Mouse (Mus musculus): Measurements from ENCODE around the gene Map1s. TPM values are rescaled to one million over a fixed set of nuclear protein-coding genes. Genes with fewer than 3 reads are reported as not detected.
A peak's percentile ranks its signal among the peaks of the same experiment; 100 is the strongest.

Gene Map1s
- polyA plus RNA-seq, 1 experiment from 2014 or later: 14.4 TPM

DNA sequence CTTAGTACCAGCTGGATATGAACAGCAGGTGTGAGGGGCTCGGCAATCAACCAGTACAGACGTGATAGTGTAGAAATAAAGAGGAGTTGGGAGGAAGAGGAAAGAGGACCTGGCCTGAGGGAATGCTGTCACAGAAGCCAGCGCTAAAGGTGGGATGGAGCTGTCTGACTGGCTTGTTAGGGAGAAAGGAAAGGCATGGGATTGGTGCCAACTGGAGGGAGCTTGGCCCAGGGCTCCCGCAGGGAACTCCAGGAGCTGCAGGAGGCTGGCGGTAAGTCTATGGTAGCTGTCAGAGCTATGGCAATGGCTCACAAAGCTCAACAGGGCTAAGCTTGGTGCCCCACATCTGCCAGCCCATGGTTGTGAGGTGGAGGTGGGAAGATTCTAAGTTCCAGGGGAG is 3.5 kb upstream of the Map1s start:
- 50% methylated on average over 5 of the region's 5 CpGs for WGBS (ENCODE audit: insufficient replicate concordance)
- no peaks in the 10 kb centered on the region for H3K27me3 ChIP-seq (ENCODE audit: control insufficient read depth, insufficient read depth, low read depth, low read length)
- H3K4me3 ChIP-seq (ENCODE audit: low read depth, low read length): no peak overlapping the region
- no peak for ATAC-seq (ENCODE audit: low read depth)
- no peak overlapping the region for H3K9ac ChIP-seq (ENCODE audit: low read depth, low read length)
- peaks cover 24% of the 10 kb centered on the region for H3K4me1 ChIP-seq (ENCODE audit: control insufficient read depth, low read depth, low read length)
- H3K9me3 ChIP-seq (replicated peaks; ENCODE audit: control insufficient read depth, low read length): no peaks in the 10 kb centered on the region
- no peaks in the 10 kb centered on the region for H3K36me3 ChIP-seq (ENCODE audit: control insufficient read depth, insufficient read depth)
- no peak overlapping the region for H3K27ac ChIP-seq (ENCODE audit: low read length)
- no peak overlapping the region for H3K4me2 ChIP-seq (ENCODE audit: low read depth, low read length)

DNA sequence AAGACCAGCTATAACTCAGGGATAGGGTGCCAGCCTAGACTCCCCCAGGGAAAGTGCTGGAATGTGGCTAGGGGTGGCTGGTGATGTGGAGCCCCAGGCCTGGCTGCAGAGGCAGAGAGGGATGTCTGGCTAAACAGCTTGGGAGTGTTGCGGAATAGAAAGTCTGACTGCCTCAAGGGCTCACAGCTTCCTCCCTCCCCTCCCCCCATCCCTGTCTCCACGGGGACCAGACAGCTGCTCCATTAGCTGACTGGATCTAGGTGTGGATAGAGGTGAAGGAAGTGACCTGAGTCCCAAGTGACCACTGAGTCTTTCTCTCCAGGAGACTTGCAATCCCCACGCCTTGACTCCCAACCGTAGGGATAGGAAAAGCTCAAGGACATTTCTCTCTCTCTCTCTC is 2.6 kb upstream of the Map1s start:
- Histone ChIP-seq H3K4me1 (ENCODE audit: control insufficient read depth, low read depth, low read length) (peaks cover 24% of the 10 kb centered on the region), H3K9me3 (replicated peaks; ENCODE audit: control insufficient read depth, low read length) (no peaks in the 10 kb centered on the region), H3K9ac (ENCODE audit: low read depth, low read length) (no peak overlapping the region), H3K4me2 (ENCODE audit: low read depth, low read length) (no peak overlapping the region), H3K27me3 (ENCODE audit: control insufficient read depth, insufficient read depth, low read depth, low read length) (no peaks in the 10 kb centered on the region), H3K27ac (ENCODE audit: low read length) (no peak overlapping the region), H3K4me3 (ENCODE audit: low read depth, low read length) (no peak overlapping the region), H3K36me3 (ENCODE audit: control insufficient read depth, insufficient read depth) (no peaks in the 10 kb centered on the region)
- 60% methylated on average over 4 of the region's 4 CpGs for WGBS (ENCODE audit: insufficient replicate concordance)
- no peak for ATAC-seq (ENCODE audit: low read depth)

DNA sequence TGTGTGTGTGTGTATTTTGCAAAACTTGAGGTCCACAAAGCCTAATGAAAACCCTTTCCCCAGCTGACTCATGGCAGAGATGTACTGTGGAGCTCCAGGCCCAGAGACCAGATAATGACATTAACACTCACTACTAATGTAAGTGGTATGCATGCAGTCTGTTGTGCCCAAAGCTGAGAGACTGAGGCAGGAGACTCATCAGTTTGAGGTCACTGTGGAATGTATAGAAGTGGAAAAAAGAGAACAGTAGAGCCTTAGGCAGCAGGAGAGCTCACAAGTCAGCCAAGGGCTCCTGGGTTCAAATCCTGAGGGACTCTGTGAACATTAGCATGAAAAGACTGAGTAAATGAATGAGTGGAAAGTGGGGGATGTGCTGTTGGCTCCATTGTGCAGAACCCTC is 2.1 kb upstream of the Map1s start:
- Histone ChIP-seq H3K4me1 (ENCODE audit: control insufficient read depth, low read depth, low read length) (peaks cover 20% of the 10 kb centered on the region), H3K4me2 (ENCODE audit: low read depth, low read length) (no peak overlapping the region), H3K27ac (ENCODE audit: low read length) (no peak overlapping the region), H3K27me3 (ENCODE audit: control insufficient read depth, insufficient read depth, low read depth, low read length) (no peaks in the 10 kb centered on the region), H3K9ac (ENCODE audit: low read depth, low read length) (no peak overlapping the region), H3K4me3 (ENCODE audit: low read depth, low read length) (no peak overlapping the region), H3K36me3 (ENCODE audit: control insufficient read depth, insufficient read depth) (no peaks in the 10 kb centered on the region), H3K9me3 (replicated peaks; ENCODE audit: control insufficient read depth, low read length) (no peaks in the 10 kb centered on the region)
- no peak for ATAC-seq (ENCODE audit: low read depth)

DNA sequence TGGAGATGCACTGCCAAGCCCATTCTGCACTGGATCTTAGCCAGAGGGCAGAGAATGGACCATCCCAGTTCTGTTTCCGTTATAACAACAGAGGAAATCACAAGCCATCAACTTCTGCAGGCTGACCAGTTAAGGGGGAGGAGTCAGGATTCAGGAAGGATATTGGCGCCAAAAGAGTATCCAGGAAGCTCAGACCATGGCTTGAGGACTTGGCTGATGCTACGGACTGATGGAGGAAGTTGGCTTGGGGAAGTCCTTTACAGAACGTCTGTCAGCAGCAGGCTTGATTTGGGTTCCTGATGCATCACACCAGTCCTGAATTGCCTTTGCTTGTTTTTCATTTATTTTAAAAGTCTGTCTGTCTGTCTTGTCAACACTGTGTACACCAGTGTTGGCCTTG is 1.2 kb upstream of the Map1s start:
- Histone ChIP-seq H3K27me3 (ENCODE audit: control insufficient read depth, insufficient read depth, low read depth, low read length) (no peaks in the 10 kb centered on the region), H3K4me3 (ENCODE audit: low read depth, low read length) (no peak overlapping the region), H3K9me3 (replicated peaks; ENCODE audit: control insufficient read depth, low read length) (no peaks in the 10 kb centered on the region), H3K4me2 (ENCODE audit: low read depth, low read length) (no peak overlapping the region), H3K9ac (ENCODE audit: low read depth, low read length) (no peak overlapping the region), H3K4me1 (ENCODE audit: control insufficient read depth, low read depth, low read length) (peaks cover 20% of the 10 kb centered on the region), H3K27ac (ENCODE audit: low read length) (peak overlapping the region; percentile 75; the same call in 1 of the 2 replicates), H3K36me3 (ENCODE audit: control insufficient read depth, insufficient read depth) (no peaks in the 10 kb centered on the region)
- 21% methylated on average over 4 of the region's 4 CpGs for WGBS (ENCODE audit: insufficient replicate concordance)
- ATAC-seq (ENCODE audit: low read depth): no peak

DNA sequence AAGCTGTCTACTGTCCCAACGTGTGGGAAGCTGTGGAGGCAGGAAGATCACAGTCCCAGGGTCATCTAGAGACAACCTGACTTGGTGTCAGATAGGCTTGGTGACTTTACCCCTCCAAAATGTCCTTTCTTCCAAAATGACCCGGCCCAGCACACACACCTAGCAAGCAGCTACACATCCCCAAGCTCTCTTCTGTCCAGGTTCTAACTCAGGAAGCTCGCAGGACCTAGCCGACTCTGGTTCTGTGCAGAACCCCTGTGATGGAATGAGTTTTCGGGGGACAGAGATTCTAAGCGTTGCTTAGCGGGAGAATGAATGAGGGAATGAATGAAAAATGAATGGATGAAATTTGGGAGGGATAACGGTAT is 285 bp upstream of the Map1s start:
- no peaks in the 10 kb centered on the region for H3K9me3 ChIP-seq (replicated peaks; ENCODE audit: control insufficient read depth, low read length)
- ATAC-seq (ENCODE audit: low read depth): no peak
- peak overlapping the region; percentile 85 for H3K9ac ChIP-seq (ENCODE audit: low read depth, low read length)
- peak overlapping the region; percentile 75 for H3K27ac ChIP-seq (ENCODE audit: low read length)
- peak overlapping the region; percentile 92 for H3K4me2 ChIP-seq (ENCODE audit: low read depth, low read length)
- H3K27me3 ChIP-seq (ENCODE audit: control insufficient read depth, insufficient read depth, low read depth, low read length): no peaks in the 10 kb centered on the region
- WGBS (ENCODE audit: insufficient replicate concordance): 6% methylated on average over 8 of the region's 8 CpGs
- H3K36me3 ChIP-seq (ENCODE audit: control insufficient read depth, insufficient read depth): no peaks in the 10 kb centered on the region
- H3K4me1 ChIP-seq (ENCODE audit: control insufficient read depth, low read depth, low read length): peaks cover 20% of the 10 kb centered on the region
- peak overlapping the region; percentile 81 for H3K4me3 ChIP-seq (ENCODE audit: low read depth, low read length)

DNA sequence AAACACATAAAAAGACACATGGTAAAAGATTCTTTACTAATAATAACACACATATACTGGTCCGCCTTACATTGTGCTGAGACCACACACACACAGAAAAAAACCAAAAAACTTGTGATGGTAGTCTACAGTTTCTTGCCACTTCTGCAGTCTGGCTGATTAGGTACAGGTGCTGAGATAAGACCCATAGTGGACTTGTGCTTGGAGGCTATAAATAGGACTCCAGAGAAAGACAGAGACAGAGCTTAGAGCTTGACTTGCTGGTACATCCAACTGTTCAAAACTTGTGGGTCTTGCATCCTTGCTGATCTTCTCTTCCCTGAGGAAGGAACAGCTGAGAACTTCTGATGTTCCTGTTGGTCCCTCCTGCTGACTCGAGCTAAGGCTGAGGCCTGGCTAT is 1.8 kb downstream of the Map1s start:
- whole genome bisulfite sequencing (ENCODE audit: insufficient replicate concordance): 39% methylated on average over 2 of the region's 2 CpGs
- no peak for ATAC-seq (ENCODE audit: low read depth)
- H3K36me3 ChIP-seq (ENCODE audit: control insufficient read depth, insufficient read depth): peaks cover 1% of the 10 kb centered on the region
- no peaks in the 10 kb centered on the region for H3K27me3 ChIP-seq (ENCODE audit: control insufficient read depth, insufficient read depth, low read depth, low read length)
- H3K4me3 ChIP-seq (ENCODE audit: low read depth, low read length): no peak overlapping the region
- H3K9ac ChIP-seq (ENCODE audit: low read depth, low read length): no peak overlapping the region
- no peak overlapping the region for H3K4me2 ChIP-seq (ENCODE audit: low read depth, low read length)
- peaks cover 20% of the 10 kb centered on the region for H3K4me1 ChIP-seq (ENCODE audit: control insufficient read depth, low read depth, low read length)
- no peak overlapping the region for H3K27ac ChIP-seq (ENCODE audit: low read length)
- no peaks in the 10 kb centered on the region for H3K9me3 ChIP-seq (replicated peaks; ENCODE audit: control insufficient read depth, low read length)

DNA sequence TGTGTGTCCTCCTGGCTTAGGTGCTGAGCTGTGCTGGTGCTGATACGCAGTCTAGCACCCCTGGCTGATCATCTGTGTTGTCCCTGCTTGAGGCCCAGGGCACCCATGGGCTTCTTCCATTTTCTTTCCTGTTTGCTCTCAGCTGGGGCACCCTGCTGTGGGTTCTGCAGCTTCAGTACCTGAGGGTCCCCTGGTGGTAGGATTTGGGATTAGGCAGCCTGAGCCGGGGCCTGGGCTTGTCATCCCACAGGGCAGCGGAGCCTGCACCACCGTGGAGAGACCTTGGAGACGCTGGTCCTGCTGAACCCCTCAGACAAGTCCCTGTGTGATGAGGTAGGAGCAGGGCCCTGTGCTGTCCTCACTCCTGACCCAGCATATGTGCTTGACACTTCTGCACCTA is 5.9 kb downstream of the Map1s start:
- 77% methylated on average over 5 of the region's 5 CpGs for WGBS (ENCODE audit: insufficient replicate concordance)
- Histone ChIP-seq H3K27ac (ENCODE audit: low read length) (no peak overlapping the region), H3K4me2 (ENCODE audit: low read depth, low read length) (no peak overlapping the region), H3K9me3 (replicated peaks; ENCODE audit: control insufficient read depth, low read length) (no peaks in the 10 kb centered on the region), H3K4me3 (ENCODE audit: low read depth, low read length) (no peak overlapping the region), H3K27me3 (ENCODE audit: control insufficient read depth, insufficient read depth, low read depth, low read length) (no peaks in the 10 kb centered on the region), H3K36me3 (ENCODE audit: control insufficient read depth, insufficient read depth) (peaks cover 33% of the 10 kb centered on the region), H3K9ac (ENCODE audit: low read depth, low read length) (no peak overlapping the region), H3K4me1 (ENCODE audit: control insufficient read depth, low read depth, low read length) (peaks cover 5% of the 10 kb centered on the region)
- no peak for ATAC-seq (ENCODE audit: low read depth)

DNA sequence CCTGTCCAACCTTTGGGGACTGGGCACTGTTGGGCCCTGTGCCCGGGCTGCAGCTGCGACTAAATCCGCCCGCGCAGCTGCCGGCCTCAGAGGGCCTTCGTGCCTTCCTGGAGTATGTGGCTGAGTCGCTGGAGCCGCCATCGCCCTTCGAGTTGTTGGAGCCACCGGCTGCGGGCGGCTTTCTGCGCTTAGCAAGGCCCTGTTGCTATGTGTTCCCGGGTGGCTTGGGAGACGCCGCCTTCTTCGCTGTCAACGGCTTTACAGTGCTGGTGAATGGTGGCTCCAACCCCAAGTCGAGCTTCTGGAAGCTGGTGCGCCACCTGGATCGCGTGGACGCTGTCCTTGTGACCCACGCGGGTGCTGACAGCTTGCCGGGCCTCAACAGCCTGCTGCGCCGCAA is 7.2 kb downstream of the Map1s start:
- no peaks in the 10 kb centered on the region for H3K27me3 ChIP-seq (ENCODE audit: control insufficient read depth, insufficient read depth, low read depth, low read length)
- H3K4me3 ChIP-seq (ENCODE audit: low read depth, low read length): no peak overlapping the region
- no peak overlapping the region for H3K9ac ChIP-seq (ENCODE audit: low read depth, low read length)
- 92% methylated on average over 30 of the region's 30 CpGs for WGBS (ENCODE audit: insufficient replicate concordance)
- no peak for ATAC-seq (ENCODE audit: low read depth)
- peaks cover 34% of the 10 kb centered on the region for H3K36me3 ChIP-seq (ENCODE audit: control insufficient read depth, insufficient read depth)
- H3K4me2 ChIP-seq (ENCODE audit: low read depth, low read length): no peak overlapping the region
- no peaks in the 10 kb centered on the region for H3K9me3 ChIP-seq (replicated peaks; ENCODE audit: control insufficient read depth, low read length)
- no peak overlapping the region for H3K27ac ChIP-seq (ENCODE audit: low read length)
- H3K4me1 ChIP-seq (ENCODE audit: control insufficient read depth, low read depth, low read length): no peaks in the 10 kb centered on the region

DNA sequence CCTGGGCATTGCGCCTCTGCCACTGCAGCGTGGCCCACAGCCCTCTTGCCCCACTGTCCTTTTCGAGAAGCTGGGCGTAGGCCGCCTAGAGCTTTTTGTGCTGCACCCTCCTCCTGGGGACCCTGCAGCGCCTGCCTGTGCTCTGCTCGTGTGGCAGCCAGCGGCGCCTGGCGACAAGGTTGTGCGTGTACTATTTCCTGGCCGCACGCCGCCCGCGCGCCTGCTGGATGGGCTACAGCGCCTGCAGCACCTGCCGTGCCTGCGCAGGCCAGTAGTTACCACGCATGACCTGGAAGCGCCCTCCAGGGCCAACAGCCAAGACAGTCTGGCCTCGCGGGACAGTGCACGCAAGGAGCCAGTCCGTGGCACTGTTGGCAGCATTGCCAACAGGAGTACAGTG is 7.8 kb downstream of the Map1s start:
- peaks cover 34% of the 10 kb centered on the region for H3K36me3 ChIP-seq (ENCODE audit: control insufficient read depth, insufficient read depth)
- no peak overlapping the region for H3K9ac ChIP-seq (ENCODE audit: low read depth, low read length)
- WGBS (ENCODE audit: insufficient replicate concordance): 89% methylated on average over 26 of the region's 26 CpGs
- no peak for ATAC-seq (ENCODE audit: low read depth)
- H3K4me3 ChIP-seq (ENCODE audit: low read depth, low read length): no peak overlapping the region
- no peaks in the 10 kb centered on the region for H3K9me3 ChIP-seq (replicated peaks; ENCODE audit: control insufficient read depth, low read length)
- no peaks in the 10 kb centered on the region for H3K27me3 ChIP-seq (ENCODE audit: control insufficient read depth, insufficient read depth, low read depth, low read length)
- H3K27ac ChIP-seq (ENCODE audit: low read length): no peak overlapping the region
- H3K4me2 ChIP-seq (ENCODE audit: low read depth, low read length): no peak overlapping the region
- no peaks in the 10 kb centered on the region for H3K4me1 ChIP-seq (ENCODE audit: control insufficient read depth, low read depth, low read length)

DNA sequence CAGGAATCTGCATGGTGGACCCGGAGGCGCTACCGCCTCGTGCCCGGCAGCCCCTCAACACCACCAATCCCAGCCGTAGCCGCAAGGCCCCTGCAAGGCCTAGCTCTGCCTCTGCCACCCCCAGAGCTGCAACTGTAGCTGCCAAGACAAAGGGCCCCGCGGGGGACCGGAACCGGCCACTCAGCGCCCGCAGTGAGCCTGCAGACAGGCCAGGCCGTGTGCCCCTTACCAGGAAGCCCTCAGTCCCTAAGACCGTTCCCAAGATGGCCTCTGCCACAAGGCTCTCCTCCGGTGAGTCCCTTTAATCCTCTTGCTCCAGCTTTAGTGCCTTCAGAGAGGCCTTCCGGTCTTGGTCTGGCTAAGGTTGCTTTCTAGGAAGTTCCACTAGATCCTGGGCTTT is 9.0 kb downstream of the Map1s start:
- Histone ChIP-seq H3K9ac (ENCODE audit: low read depth, low read length) (no peak overlapping the region), H3K36me3 (ENCODE audit: control insufficient read depth, insufficient read depth) (peaks cover 34% of the 10 kb centered on the region), H3K27me3 (ENCODE audit: control insufficient read depth, insufficient read depth, low read depth, low read length) (no peaks in the 10 kb centered on the region), H3K4me3 (ENCODE audit: low read depth, low read length) (no peak overlapping the region), H3K27ac (ENCODE audit: low read length) (no peak overlapping the region), H3K4me2 (ENCODE audit: low read depth, low read length) (no peak overlapping the region), H3K4me1 (ENCODE audit: control insufficient read depth, low read depth, low read length) (no peaks in the 10 kb centered on the region), H3K9me3 (replicated peaks; ENCODE audit: control insufficient read depth, low read length) (no peaks in the 10 kb centered on the region)
- ATAC-seq (ENCODE audit: low read depth): no peak
- WGBS (ENCODE audit: insufficient replicate concordance): 85% methylated on average over 17 of the region's 17 CpGs
